Mouse (Mus musculus): ENCODE measurements around the gene Scgb2a2. TPM values are rescaled to one million over a fixed set of nuclear protein-coding genes. Genes with fewer than 3 reads are reported as not detected.
"Not testable (repeated sequence)": the region's sequence is repeated elsewhere in the genome, so short reads cannot be mapped to it uniquely, and the experiment has no call there.

Gene Scgb2a2
- polyA plus RNA-seq, 1 experiment from 2014 or later = not detected

DNA sequence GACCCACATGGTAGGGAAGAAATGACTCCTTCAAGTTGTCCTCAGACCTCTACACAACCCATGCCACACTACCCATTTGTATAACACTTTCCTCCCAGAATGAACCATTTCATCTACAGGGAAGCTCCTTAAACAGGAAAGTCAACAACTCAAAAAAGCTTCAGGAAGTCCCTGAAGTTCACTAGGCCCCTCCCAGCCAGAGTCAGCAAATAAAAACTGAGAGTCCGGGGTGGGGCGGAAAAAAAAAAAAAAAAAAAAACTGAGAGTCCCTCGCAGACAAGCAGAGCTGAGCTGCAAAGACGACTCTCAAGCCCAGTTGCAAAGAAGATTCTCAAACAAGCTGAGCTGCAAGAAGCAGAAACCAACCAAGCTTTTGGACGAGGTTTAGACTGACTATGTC lies 48.7 kb downstream of the Scgb2a2 start:
- no peak for TF ChIP-seq CTCF (IDR thresholded peaks at IDR 0.05)
- H3K27me3 ChIP-seq = no peaks in the 10 kb centered on the region
- ATAC-seq = no peak
- DNase-seq (ENCODE audit: low read depth, low spot score) = no peak
- in situ Hi-C loops (cut with MboI; ENCODE audit: low pct_unique_long_range_greater_than_20kb) = loop anchor here (25.0 kb wide), 2 partner anchors 1059 to 1184 kb away; partner anchors contain the start of genes AC129217.1, Bscl2, Gng3 and Slc3a2
- CTCF ChIA-PET = interaction anchor here (1.3 kb wide), 1 partner anchor 10 kb away, joined by 3 read pairs; no protein-coding TSS in a partner anchor
- POLR2A ChIA-PET = no interaction called here

- no peaks in the 10 kb centered on the region for H3K27me3 ChIP-seq
- CTCF ChIA-PET = interaction anchor here (0.8 to 2.1 kb wide), 2 partner anchors 9 to 13 kb away, joined by 3 to 7 read pairs; no protein-coding TSS in a partner anchor
- no peak for TF ChIP-seq CTCF (IDR thresholded peaks at IDR 0.05)
- POLR2A ChIA-PET = interaction anchor here (0.6 to 1.0 kb wide), 2 partner anchors 9 to 1024 kb away, joined by 3 read pairs; no protein-coding TSS in a partner anchor
- DNase-seq (ENCODE audit: low read depth, low spot score) (no peak), ATAC-seq (peak; percentile 8)
- in situ Hi-C loops (cut with MboI; ENCODE audit: low pct_unique_long_range_greater_than_20kb) = loop anchor here (25.0 kb wide), 2 partner anchors 1061 to 1186 kb away; partner anchors contain the start of genes AC129217.1, Bscl2, Gng3 and Slc3a2
Measured at GRCm38 (mm10) chr19:9898339-9899066, 51.1 kb downstream of the Scgb2a2 start.

- DNase-seq (ENCODE audit: low read depth, low spot score) = peak; percentile 97
- H3K27me3 ChIP-seq = no peaks in the 10 kb centered on the region
- peak; percentile 99 for ATAC-seq
- CTCF ChIA-PET = interaction anchor here (0.8 to 2.1 kb wide), 3 partner anchors 10 to 12 kb away, joined by 3 to 7 read pairs (median 4); no protein-coding TSS in a partner anchor
- no peak for TF ChIP-seq CTCF (IDR thresholded peaks at IDR 0.05)
- POLR2A ChIA-PET = interaction anchor here (0.6 to 1.3 kb wide), 2 partner anchors 12 kb away, joined by 3 to 4 read pairs; no protein-coding TSS in a partner anchor
- in situ Hi-C loops (cut with MboI; ENCODE audit: low pct_unique_long_range_greater_than_20kb) = loop anchor here (25.0 kb wide), 2 partner anchors 1062 to 1187 kb away; partner anchors contain the start of genes AC129217.1, Bscl2, Gng3 and Slc3a2
Measured at GRCm38 (mm10) chr19:9899072-9899779, 51.9 kb downstream of the Scgb2a2 start, which contains the start of gene Incenp. Gene Incenp, minus strand, starts transcription at chr19:9899551.

DNA sequence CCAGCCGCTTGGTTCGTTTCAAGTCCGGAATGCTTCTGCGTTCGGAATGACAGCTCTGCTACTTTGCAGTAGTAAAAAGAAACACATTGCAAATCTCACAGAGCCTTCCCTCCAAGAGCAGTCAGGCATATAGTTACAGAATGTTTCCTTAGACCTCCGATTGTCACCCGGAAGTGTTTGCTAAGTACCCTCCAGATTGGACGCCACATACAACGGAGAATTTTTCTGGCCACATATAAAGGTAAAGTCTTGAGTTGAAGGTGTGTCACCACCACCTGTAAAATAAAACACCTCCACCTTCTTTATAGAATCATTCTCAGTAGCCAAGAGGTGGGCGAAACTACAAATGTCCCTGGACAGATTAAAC lies 52.4 kb downstream of the Scgb2a2 start:
- CTCF ChIA-PET = interaction anchor here (1.1 to 2.1 kb wide), 2 partner anchors 10 kb away, joined by 4 to 7 read pairs; no protein-coding TSS in a partner anchor
- POLR2A ChIA-PET = interaction anchor here (0.6 to 1.3 kb wide), 2 partner anchors 11 to 12 kb away, joined by 3 to 4 read pairs; no protein-coding TSS in a partner anchor
- in situ Hi-C loops (cut with MboI; ENCODE audit: low pct_unique_long_range_greater_than_20kb) = loop anchor here (25.0 kb wide), 2 partner anchors 1062 to 1187 kb away; partner anchors contain the start of genes AC129217.1, Bscl2, Gng3 and Slc3a2
- ATAC-seq (peak; percentile 15), DNase-seq (ENCODE audit: low read depth, low spot score) (no peak)
- no peaks in the 10 kb centered on the region for H3K27me3 ChIP-seq
- no peak for TF ChIP-seq CTCF (IDR thresholded peaks at IDR 0.05)

DNA sequence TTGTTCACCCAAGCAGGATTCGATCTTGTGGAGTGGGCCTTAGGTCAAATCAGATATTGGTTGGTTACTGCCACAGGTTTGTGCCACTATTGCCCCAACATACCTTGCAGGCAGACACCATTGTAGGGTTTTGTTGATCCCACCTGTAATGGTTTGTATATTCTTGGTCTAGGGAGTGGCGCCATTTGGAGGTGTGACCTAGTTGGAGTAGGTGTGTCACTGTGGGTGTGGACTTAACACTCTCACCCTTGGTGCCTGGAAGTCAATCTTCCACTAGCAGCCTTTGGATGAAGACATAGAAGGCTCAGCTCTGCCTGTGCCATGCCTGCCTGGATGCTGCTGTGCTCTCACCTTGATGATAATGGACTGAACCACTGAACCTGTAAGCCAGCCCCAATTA lies 53.3 kb downstream of the Scgb2a2 start:
- CTCF ChIA-PET = interaction anchor here (0.9 to 2.9 kb wide), 2 partner anchors 9 to 11 kb away, joined by 3 to 27 read pairs; no protein-coding TSS in a partner anchor
- H3K27me3 ChIP-seq; in situ Hi-C loops (cut with MboI; ENCODE audit: low pct_unique_long_range_greater_than_20kb); DNase-seq (ENCODE audit: low read depth, low spot score); ATAC-seq; POLR2A ChIA-PET: not testable (repeated sequence)

Other genes starting within 250 kb of the Scgb2a2 start
- gene Incenp, start 52.0 kb downstream of the Scgb2a2 start, polyA plus RNA-seq (2021) = 72.8 TPM
- gene Fth1, start 133.0 kb downstream of the Scgb2a2 start, polyA plus RNA-seq (2021) = 2,141 TPM
- not detected for gene Best1, start 154.1 kb downstream of the Scgb2a2 start, polyA plus RNA-seq (2021)
- gene Rab3il1, start 154.1 kb downstream of the Scgb2a2 start, polyA plus RNA-seq (2021) = 0.71 TPM
- 227 TPM for gene Fads3, start 194.0 kb downstream of the Scgb2a2 start, polyA plus RNA-seq (2021)